Mouse (Mus musculus) lung, postnatal 10 days (tissue): ENCODE measurements around the gene Acsl1.
"Not testable (repeated sequence)": the region's sequence is repeated elsewhere in the genome, so short reads cannot be mapped to it uniquely, and the experiment has no call there.

Experiments
- DNase-seq: peaks from one replicate; pipeline ENCODE4 v3.0.0; 2021

Gene Acsl1

DNA sequence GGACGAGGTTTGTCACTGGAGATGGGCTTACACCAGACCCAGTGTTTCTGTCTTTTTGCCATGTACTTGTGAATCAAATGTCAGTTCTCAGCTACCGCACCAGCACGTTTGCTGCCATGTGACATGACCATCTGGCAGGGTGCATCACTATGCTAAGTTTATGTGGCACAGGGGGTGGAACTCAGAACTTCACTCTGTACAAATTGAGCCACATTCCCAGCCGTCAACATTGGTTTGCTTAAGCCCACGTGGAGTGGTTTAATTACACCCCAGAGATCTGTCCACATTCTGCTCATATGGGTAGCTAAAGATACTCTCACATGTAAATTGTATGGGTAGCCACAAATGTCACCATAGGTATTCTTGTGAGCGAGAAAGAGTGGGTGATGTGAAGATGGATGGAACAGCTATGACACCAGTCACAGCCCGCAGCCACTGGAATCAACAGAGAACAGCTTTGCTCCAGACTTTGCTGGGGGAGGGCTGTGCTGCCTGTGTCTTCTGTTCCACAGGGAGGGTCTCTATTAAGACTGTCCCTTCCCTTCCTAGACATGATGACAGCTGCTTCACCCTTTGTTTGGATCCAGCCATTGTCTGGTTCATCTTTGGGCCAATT is 96.2 kb downstream of the Acsl1 start:
- DNase-seq = peak; percentile 25

GRCm38 (mm10) chr8:46567946-46568345 is 97.1 kb downstream of the Acsl1 start:
- peak; percentile 63 for DNase-seq

DNA sequence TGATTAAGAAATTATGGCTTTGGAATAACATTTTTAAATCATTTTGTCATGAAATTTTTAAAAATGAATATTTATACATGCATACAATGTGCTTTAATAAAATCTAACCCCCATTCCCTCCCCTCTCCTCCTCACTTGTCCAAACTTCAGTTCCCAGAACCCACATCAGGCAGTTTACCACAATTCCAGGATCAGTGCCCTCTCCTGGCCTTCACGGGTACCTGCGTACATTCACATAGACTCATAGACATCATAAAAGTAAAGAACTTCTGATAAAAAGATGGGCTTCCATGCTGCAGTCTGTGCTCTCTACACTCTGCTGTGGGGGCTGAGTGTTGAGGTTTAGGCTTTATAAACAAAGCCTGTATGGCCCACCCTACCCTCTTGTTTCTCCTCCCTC is 98.1 kb downstream of the Acsl1 start:
- DNase-seq = no peak

GRCm38 (mm10) chr8:46569659-46570441 is 99.0 kb downstream of the Acsl1 start:
- peak; percentile 79 for DNase-seq

GRCm38 (mm10) chr8:46570673-46571072 is 99.8 kb downstream of the Acsl1 start:
- peak; percentile 38 for DNase-seq

- DNase-seq = no peak
These were observed 102.6 kb downstream of the Acsl1 start for GRCm38 (mm10) chr8:46573446-46573845.

- no peak for DNase-seq
These were observed 103.1 kb downstream of the Acsl1 start for GRCm38 (mm10) chr8:46573964-46574363.

DNA sequence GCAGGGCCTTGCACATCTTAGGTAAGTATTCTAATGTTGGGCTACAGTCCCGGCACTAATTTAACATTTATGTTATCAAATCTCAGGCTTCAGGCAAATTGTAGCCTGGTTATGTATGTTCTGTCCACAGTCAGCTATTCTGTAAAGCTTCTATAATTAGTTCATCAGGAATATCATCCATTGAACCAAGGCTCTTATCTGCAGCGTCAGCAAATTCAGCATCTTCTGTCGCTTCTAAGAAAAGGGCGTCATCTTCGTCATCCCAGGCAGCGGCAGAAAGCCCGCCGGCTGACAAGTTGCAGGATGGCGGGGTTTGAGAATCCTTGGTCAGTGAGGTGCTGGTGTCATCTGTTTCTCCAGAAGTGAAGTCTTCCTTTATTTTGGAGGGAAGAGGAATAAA is 108.0 kb downstream of the Acsl1 start:
- DNase-seq = no peak

GRCm38 (mm10) chr8:46584328-46584727 is 113.5 kb downstream of the Acsl1 start:
- DNase-seq = not testable (repeated sequence)

DNA sequence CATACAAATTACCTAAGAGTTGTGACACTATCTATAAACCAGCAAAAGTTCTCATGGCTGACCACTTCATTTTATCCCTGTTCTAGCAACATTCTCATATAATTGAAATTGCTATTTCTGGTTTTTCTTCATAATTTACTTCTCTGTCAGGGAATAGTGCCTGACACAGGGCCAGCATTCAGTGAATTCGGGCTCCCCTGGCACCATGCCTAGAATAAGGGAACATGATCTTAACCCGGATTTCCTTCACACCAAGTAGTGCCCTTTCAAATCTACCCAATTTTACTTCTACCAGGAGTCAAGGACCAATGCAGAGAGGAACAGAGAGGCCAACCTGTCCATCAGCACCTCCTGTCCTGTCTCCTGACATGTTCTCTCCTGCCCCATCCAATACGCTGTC is 114.7 kb downstream of the Acsl1 start:
- DNase-seq = no peak
